Mouse (Mus musculus) erythroblast, embryonic 14.5 days (primary cell): ENCODE measurements around the gene Gm49721.
"Not testable (repeated sequence)": the region's sequence is repeated elsewhere in the genome, so short reads cannot be mapped to it uniquely, and the experiment has no call there.

Experiments
- GATA1 ChIP-seq: IDR thresholded peaks from 2 replicates; pipeline ENCODE4 v1.6.1; 2012; ENCODE audit warnings: low read length, inconsistent platforms, mixed read lengths
- TAL1 ChIP-seq: IDR thresholded peaks from 3 replicates; pipeline ENCODE4 v1.6.1; 2012; ENCODE audit warnings: low read length, inconsistent platforms, mixed read lengths

DNA sequence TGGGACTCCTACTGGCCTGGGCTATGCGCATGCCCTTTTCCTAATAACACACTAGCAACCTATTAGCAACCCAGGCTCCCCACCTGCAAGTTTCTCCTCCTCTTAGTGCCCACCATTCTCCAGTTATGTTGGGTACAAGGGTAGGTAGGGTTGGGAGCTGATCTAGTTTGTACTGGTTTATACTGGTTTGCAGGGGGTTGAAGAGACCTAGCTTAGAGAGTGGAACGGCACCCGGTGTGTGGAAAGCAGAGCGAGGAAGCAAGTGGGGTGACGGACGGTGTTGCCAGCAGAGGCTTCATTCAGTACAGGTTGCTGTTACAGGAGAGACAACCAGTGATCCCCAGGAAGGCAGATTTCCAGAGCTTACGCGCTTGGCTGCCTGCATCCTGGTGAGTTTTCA lies 8.4 kb upstream of the Gm49721 start, which contains the start of gene Rnaset2b:
- not testable (repeated sequence) for TF ChIP-seq TAL1, GATA1
